Mouse (Mus musculus) E14TG2a.4 (cell line): ENCODE measurements around the gene Mtf1.

Experiments
- CTCF ChIP-seq: conservative IDR thresholded peaks from 2 replicates; pipeline ENCODE4 v1.5.1; 2014; ENCODE audit warnings: low read length
- NANOG ChIP-seq: IDR thresholded peaks from 2 replicates; pipeline ENCODE4 v1.6.1; 2014; ENCODE audit warnings: borderline replicate concordance, low read length, mixed read lengths
- POU5F1 ChIP-seq: IDR thresholded peaks from 2 replicates; pipeline ENCODE4 v1.6.1; 2014; ENCODE audit warnings: low read length, borderline replicate concordance

DNA sequence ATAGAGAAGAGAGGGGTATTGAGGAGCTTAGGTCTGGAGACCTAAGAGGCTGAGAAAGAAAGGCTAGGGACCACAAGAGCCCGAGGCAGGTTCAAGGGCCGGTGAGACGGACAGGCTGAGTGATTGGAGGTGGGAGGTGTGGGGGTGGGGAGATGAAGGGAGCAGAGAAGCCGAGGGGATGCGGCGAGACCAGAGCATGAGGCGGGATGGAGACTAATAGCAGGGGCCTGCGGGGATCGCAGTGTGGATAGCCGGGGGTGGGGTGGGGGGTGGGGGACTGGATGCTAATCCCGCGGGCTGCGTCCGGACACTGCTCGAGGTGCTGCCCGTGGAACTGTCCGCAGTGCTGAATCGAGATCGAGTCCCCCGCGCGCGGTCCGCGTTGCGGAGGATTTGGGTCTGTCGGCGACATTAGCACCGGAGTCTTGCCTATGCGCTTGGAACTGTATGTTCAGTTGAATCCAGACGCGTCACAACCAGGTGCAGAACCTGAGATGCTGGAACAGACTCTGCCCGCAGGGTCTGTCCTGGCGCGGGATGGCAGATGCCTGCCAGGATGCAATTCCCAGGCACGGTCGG lies 80.3 kb downstream of the Mtf1 start:
- no peak for TF ChIP-seq CTCF
- TF ChIP-seq NANOG: no peak
- no peak for TF ChIP-seq POU5F1
